Comparison of ENCODE assay signal across 8 mouse cellular contexts in the genomic region with DNA sequence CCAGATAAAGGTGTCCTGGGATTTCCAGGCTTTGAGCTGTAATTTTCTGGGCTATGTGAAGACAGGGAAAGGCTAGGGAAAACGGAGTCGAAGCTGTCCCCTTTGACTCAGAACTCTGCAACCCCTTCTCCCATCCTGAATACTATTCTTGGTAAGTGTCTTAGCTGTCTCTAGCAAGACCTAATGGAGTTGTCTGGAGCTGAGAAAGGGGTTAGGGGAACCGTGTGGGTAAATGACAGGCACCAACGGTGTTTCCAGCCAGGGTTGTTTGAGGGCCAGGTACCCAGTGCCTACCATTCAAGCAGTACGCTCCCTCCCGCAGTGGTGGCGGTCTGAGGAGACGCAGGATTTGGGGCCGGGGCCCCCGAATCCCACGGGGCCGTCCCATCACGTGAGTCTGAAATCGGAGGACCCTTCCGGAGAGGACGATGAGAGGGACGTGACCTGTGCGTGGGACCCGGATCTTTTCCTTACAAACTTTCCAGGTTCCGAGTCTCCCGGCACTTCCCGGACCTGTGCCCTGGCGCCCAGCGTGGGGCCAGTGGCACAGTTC. TPM values are rescaled to one million over a fixed set of nuclear protein-coding genes. Genes with fewer than 3 reads are reported as not detected.
DNase-seq lines count a peak whose midpoint lies in the region; ATAC-seq and TF ChIP-seq lines count a peak whose summit lies in the region.

No protein-coding gene starts in this region.

- H3K27ac ChIP-seq in kidney, embryonic 16.5 days (ENCODE audit: low read length): no peak overlapping the region
- H3K27ac ChIP-seq in embryonic facial prominence, embryonic 10.5 days (replicated peaks): peak overlapping the region; percentile 87
- peak overlapping the region; percentile 83 for H3K27ac ChIP-seq in intestine, embryonic 15.5 days
- H3K27ac ChIP-seq in midbrain, postnatal 0 days (ENCODE audit: low read depth, low read length): no peak overlapping the region

- DNase-seq in kidney, postnatal 10 days: no peak
- DNase-seq in embryonic facial prominence, embryonic 10.5 days (ENCODE audit: low spot score): no peak
- no peak for DNase-seq in midbrain, postnatal 0 days (ENCODE audit: low spot score)
- DNase-seq in c-Kit-positive CD71-positive TER-119-positive erythroid progenitor cells, embryonic 14.5 days (ENCODE audit: low spot score): no peak
- DNase-seq in spleen, postnatal 14 days (ENCODE audit: low spot score in 2 of 2): no peak

- 5% methylated on average over 24 of the region's 24 CpGs for WGBS in kidney, embryonic 16.5 days
- 2% methylated on average over 24 of the region's 24 CpGs for WGBS in embryonic facial prominence, embryonic 10.5 days
- WGBS in intestine, embryonic 15.5 days: 3% methylated on average over 24 of the region's 24 CpGs
- 6% methylated on average over 24 of the region's 24 CpGs for WGBS in midbrain, postnatal 0 days

- peak; percentile 13; the same call in 1 of the 2 replicates for ATAC-seq in kidney, embryonic 16.5 days (ENCODE audit: low FRiP score, low TSS enrichment)
- ATAC-seq in intestine, embryonic 15.5 days: peak; percentile 14
- ATAC-seq in midbrain, postnatal 0 days (ENCODE audit: low FRiP score): 0 out of 2 replicates have a peak, but pooled peaks have one; percentile 8
- ATAC-seq in erythroid progenitor cell, adult 5-6 weeks (replicated peaks; ENCODE audit: low FRiP score, poor library complexity, severe bottlenecking): no peak

- H3K36me3 ChIP-seq in kidney, embryonic 16.5 days (ENCODE audit: insufficient read depth, low read length): no peaks in the 10 kb centered on the region
- H3K36me3 ChIP-seq in embryonic facial prominence, embryonic 10.5 days (replicated peaks): no peaks in the 10 kb centered on the region
- H3K36me3 ChIP-seq in intestine, embryonic 15.5 days: no peaks in the 10 kb centered on the region
- H3K36me3 ChIP-seq in midbrain, postnatal 0 days (ENCODE audit: insufficient read depth, low read length): 0 out of 2 replicates have a peak, but pooled peaks cover 4% of the 10 kb centered on the region

- H3K9me3 ChIP-seq in kidney, embryonic 16.5 days (ENCODE audit: low read length): no peaks in the 10 kb centered on the region
- H3K9me3 ChIP-seq in embryonic facial prominence, embryonic 10.5 days: no peaks in the 10 kb centered on the region
- no peaks in the 10 kb centered on the region for H3K9me3 ChIP-seq in intestine, embryonic 15.5 days
- H3K9me3 ChIP-seq in midbrain, postnatal 0 days (ENCODE audit: low read length): no peaks in the 10 kb centered on the region

- no peak for TF ChIP-seq CTCF in midbrain, postnatal 0 days (IDR thresholded peaks at IDR 0.05)

- no peaks in the 10 kb centered on the region for H3K27me3 ChIP-seq in kidney, embryonic 16.5 days (ENCODE audit: insufficient read depth, low read length)
- peaks cover 49% of the 10 kb centered on the region for H3K27me3 ChIP-seq in embryonic facial prominence, embryonic 10.5 days (replicated peaks; ENCODE audit: low read depth, poor library complexity, severe bottlenecking)
- no peaks in the 10 kb centered on the region for H3K27me3 ChIP-seq in intestine, embryonic 15.5 days (replicated peaks)
- H3K27me3 ChIP-seq in midbrain, postnatal 0 days (ENCODE audit: insufficient read depth, low read length): no peaks in the 10 kb centered on the region; the same call in 1 of the 2 replicates

- peaks cover 8% of the 10 kb centered on the region for H3K4me1 ChIP-seq in kidney, embryonic 16.5 days (ENCODE audit: insufficient read depth, low read length)
- peaks cover 19% of the 10 kb centered on the region for H3K4me1 ChIP-seq in embryonic facial prominence, embryonic 10.5 days
- H3K4me1 ChIP-seq in intestine, embryonic 15.5 days (replicated peaks): peaks cover 6% of the 10 kb centered on the region
- peaks cover 9% of the 10 kb centered on the region for H3K4me1 ChIP-seq in midbrain, postnatal 0 days (ENCODE audit: insufficient read depth, low read length)

- H3K9ac ChIP-seq in kidney, embryonic 16.5 days (replicated peaks; ENCODE audit: low read length): peak overlapping the region; percentile 71
- H3K9ac ChIP-seq in intestine, embryonic 15.5 days: peak overlapping the region; percentile 84
- peak overlapping the region; percentile 40 for H3K9ac ChIP-seq in midbrain, postnatal 0 days (replicated peaks; ENCODE audit: low read length, poor library complexity, severe bottlenecking)

- H3K4me2 ChIP-seq in kidney, embryonic 16.5 days (replicated peaks; ENCODE audit: low read depth, low read length): peak overlapping the region; percentile 81
- H3K4me2 ChIP-seq in intestine, embryonic 15.5 days (replicated peaks): peak overlapping the region; percentile 88
- H3K4me2 ChIP-seq in midbrain, postnatal 0 days (ENCODE audit: low read depth, low read length, poor library complexity, severe bottlenecking): peak overlapping the region; percentile 95

- peak overlapping the region; percentile 69 for H3K4me3 ChIP-seq in kidney, embryonic 16.5 days (ENCODE audit: low read length)
- H3K4me3 ChIP-seq in embryonic facial prominence, embryonic 10.5 days: peak overlapping the region; percentile 80
- peak overlapping the region; percentile 56 for H3K4me3 ChIP-seq in intestine, embryonic 15.5 days (replicated peaks)
- H3K4me3 ChIP-seq in midbrain, postnatal 0 days (ENCODE audit: low read depth, low read length): peak overlapping the region; percentile 48

RNA-seq across cellular contexts. Expression of a gene that starts 0.7 kb away (rescaled TPM):
- polyA plus RNA-seq in kidney, embryonic 16.5 days (2015; fragmentation: Nextera tagmentation; extraction: Ambion mirVana): 2.4 and 2.8 TPM in 2 replicates
- 14.5 and 15.6 TPM in 2 replicates for polyA plus RNA-seq in embryonic facial prominence, embryonic 10.5 days (2016; fragmentation: Nextera tagmentation; extraction: Ambion mirVana)
- polyA plus RNA-seq in intestine, embryonic 15.5 days (2015; fragmentation: Nextera tagmentation; extraction: Ambion mirVana): 6.4 and 7.7 TPM in 2 replicates
- 0.52 TPM in 1 of 2 replicates, not detected in the other for total RNA-seq in midbrain, postnatal 0 days (2014; rRNA removed)
- polyA plus RNA-seq in midbrain, postnatal 0 days (2015; fragmentation: Nextera tagmentation; extraction: Ambion mirVana): 0.36 and 0.52 TPM in 2 replicates
- total RNA-seq in erythroid progenitor cell, adult 5-6 weeks (2015; ENCODE audit: low replicate concordance): 262 and 325 TPM in 2 replicates
- 240 and 399 TPM in 2 replicates for total RNA-seq in erythroid progenitor cell, adult 5-6 weeks (2017; ENCODE audit: low replicate concordance)

RNA-seq across cellular contexts. Expression of a gene that starts 5.9 kb away (rescaled TPM):
- 10.2 and 10.6 TPM in 2 replicates for polyA plus RNA-seq in kidney, embryonic 16.5 days (2015; fragmentation: Nextera tagmentation; extraction: Ambion mirVana)
- polyA plus RNA-seq in embryonic facial prominence, embryonic 10.5 days (2016; fragmentation: Nextera tagmentation; extraction: Ambion mirVana): 6.1 and 10.1 TPM in 2 replicates
- polyA plus RNA-seq in intestine, embryonic 15.5 days (2015; fragmentation: Nextera tagmentation; extraction: Ambion mirVana): 8.7 and 10.2 TPM in 2 replicates
- 4.3 and 5.7 TPM in 2 replicates for total RNA-seq in midbrain, postnatal 0 days (2014; rRNA removed)
- 6.7 and 8.2 TPM in 2 replicates for polyA plus RNA-seq in midbrain, postnatal 0 days (2015; fragmentation: Nextera tagmentation; extraction: Ambion mirVana)
- total RNA-seq in erythroid progenitor cell, adult 5-6 weeks (2015; ENCODE audit: low replicate concordance): 32.7 and 33.2 TPM in 2 replicates
- total RNA-seq in erythroid progenitor cell, adult 5-6 weeks (2017; ENCODE audit: low replicate concordance): 74.6 and 78.4 TPM in 2 replicates

RNA-seq across cellular contexts. Expression of a gene that starts 8.7 kb away (rescaled TPM):
- 61.2 and 70.4 TPM in 2 replicates for polyA plus RNA-seq in kidney, embryonic 16.5 days (2015; fragmentation: Nextera tagmentation; extraction: Ambion mirVana)
- 49.6 and 51.8 TPM in 2 replicates for polyA plus RNA-seq in embryonic facial prominence, embryonic 10.5 days (2016; fragmentation: Nextera tagmentation; extraction: Ambion mirVana)
- 42.8 and 49.2 TPM in 2 replicates for polyA plus RNA-seq in intestine, embryonic 15.5 days (2015; fragmentation: Nextera tagmentation; extraction: Ambion mirVana)
- total RNA-seq in midbrain, postnatal 0 days (2014; rRNA removed): 22.1 and 30.5 TPM in 2 replicates
- polyA plus RNA-seq in midbrain, postnatal 0 days (2015; fragmentation: Nextera tagmentation; extraction: Ambion mirVana): 33.2 and 35.3 TPM in 2 replicates
- total RNA-seq in erythroid progenitor cell, adult 5-6 weeks (2015; ENCODE audit: low replicate concordance): 16.9 and 36.9 TPM in 2 replicates
- total RNA-seq in erythroid progenitor cell, adult 5-6 weeks (2017; ENCODE audit: low replicate concordance): 22.8 and 26.2 TPM in 2 replicates

RNA-seq across cellular contexts. Expression of a gene that starts 30.5 kb away (rescaled TPM):
- polyA plus RNA-seq in kidney, embryonic 16.5 days (2015; fragmentation: Nextera tagmentation; extraction: Ambion mirVana): 60.7 and 61.3 TPM in 2 replicates
- 77.8 and 83.7 TPM in 2 replicates for polyA plus RNA-seq in embryonic facial prominence, embryonic 10.5 days (2016; fragmentation: Nextera tagmentation; extraction: Ambion mirVana)
- polyA plus RNA-seq in intestine, embryonic 15.5 days (2015; fragmentation: Nextera tagmentation; extraction: Ambion mirVana): 49.9 and 54.4 TPM in 2 replicates
- 29.5 and 31.7 TPM in 2 replicates for total RNA-seq in midbrain, postnatal 0 days (2014; rRNA removed)
- polyA plus RNA-seq in midbrain, postnatal 0 days (2015; fragmentation: Nextera tagmentation; extraction: Ambion mirVana): 56.2 and 61.4 TPM in 2 replicates
- 65.2 and 133 TPM in 2 replicates for total RNA-seq in erythroid progenitor cell, adult 5-6 weeks (2015; ENCODE audit: low replicate concordance)
- 9.2 and 29.9 TPM in 2 replicates for total RNA-seq in erythroid progenitor cell, adult 5-6 weeks (2017; ENCODE audit: low replicate concordance)

RNA-seq across cellular contexts. Expression of a gene that starts 34.7 kb away (rescaled TPM):
- polyA plus RNA-seq in kidney, embryonic 16.5 days (2015; fragmentation: Nextera tagmentation; extraction: Ambion mirVana): 0.34 and 0.54 TPM in 2 replicates
- 2.3 and 3.4 TPM in 2 replicates for polyA plus RNA-seq in embryonic facial prominence, embryonic 10.5 days (2016; fragmentation: Nextera tagmentation; extraction: Ambion mirVana)
- 1.6 TPM in 2 replicates for polyA plus RNA-seq in intestine, embryonic 15.5 days (2015; fragmentation: Nextera tagmentation; extraction: Ambion mirVana)
- 85.9 and 92.0 TPM in 2 replicates for total RNA-seq in midbrain, postnatal 0 days (2014; rRNA removed)
- 79.8 and 89.0 TPM in 2 replicates for polyA plus RNA-seq in midbrain, postnatal 0 days (2015; fragmentation: Nextera tagmentation; extraction: Ambion mirVana)
- not detected in 2 replicates for total RNA-seq in erythroid progenitor cell, adult 5-6 weeks (2015; ENCODE audit: low replicate concordance)
- not detected in 2 replicates for total RNA-seq in erythroid progenitor cell, adult 5-6 weeks (2017; ENCODE audit: low replicate concordance)

Comparison
In these comparisons a context has a peak if more than half of its experiments do, and no peak if none do; other contexts are left out.
1. H3K27ac ChIP-seq: peak in embryonic facial prominence, embryonic 10.5 days (single experiment) and intestine, embryonic 15.5 days (single experiment); none in kidney, embryonic 16.5 days (single experiment) and midbrain, postnatal 0 days (single experiment).
2. Peak in every context shown above with its lines, with median percentiles within 50 percentile points of each other: H3K4me2 ChIP-seq, H3K4me3 ChIP-seq and H3K9ac ChIP-seq.